Mouse (Mus musculus): ENCODE measurements around the gene Drg1.

Gene Drg1

DNA sequence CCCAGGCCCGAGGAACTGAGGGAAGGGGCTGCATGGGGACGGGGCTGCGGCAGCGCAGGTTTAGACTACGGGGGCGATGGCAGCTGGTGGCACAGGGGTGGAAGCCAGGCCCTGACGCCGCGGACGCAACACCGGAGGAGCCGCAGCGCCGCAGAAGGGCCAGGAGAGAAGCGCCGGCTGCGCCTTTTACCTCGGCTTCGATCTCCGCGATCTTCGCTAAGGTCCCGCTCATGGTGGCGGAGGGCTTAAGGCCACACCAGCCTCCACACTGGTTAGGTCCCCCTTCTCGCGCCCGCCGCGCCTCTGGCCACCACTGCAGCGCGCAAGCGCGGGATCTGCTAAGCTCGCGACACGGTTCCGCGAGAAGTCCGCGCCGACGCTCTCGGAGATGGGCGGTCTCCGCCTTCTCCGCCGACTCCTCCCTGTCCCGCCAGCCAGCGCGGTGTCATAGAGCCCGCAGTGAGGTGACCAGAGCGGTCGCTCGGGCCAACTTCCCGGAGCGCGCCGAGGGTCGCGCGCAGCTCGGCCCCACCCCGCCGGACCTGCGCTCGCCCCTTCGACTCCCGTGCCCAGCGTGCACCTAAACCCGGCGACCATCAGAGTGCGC, at the start of gene Drg1:
Gene Drg1 (minus strand): TSS at position 337 of the 607 bp plus-strand sequence.
- peak; percentile 87 to 88 for DNase-seq (ENCODE audit: low spot score in 2 of 2)

DNA sequence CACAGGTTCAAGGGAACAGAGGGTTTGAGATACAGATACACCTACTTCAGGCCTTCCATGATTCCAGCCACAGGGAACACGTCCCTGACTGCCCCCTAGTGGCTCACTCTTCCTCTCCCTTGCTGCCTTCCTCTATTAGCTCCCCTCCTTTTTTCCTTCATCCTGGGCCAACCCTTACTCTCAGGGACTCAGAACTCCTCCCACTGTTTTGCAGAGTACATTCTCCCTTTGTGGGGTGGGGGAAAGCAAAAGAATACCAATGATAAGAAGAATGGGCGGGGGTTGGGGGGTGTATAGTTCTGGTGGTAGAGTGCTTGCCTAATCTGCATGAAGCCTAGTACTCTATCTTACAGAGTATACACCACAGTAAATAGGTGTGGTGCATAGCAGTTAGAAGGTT, 47.9 kb upstream of the Drg1 start:
- no peak for DNase-seq (ENCODE audit: low spot score in 2 of 2)

DNA sequence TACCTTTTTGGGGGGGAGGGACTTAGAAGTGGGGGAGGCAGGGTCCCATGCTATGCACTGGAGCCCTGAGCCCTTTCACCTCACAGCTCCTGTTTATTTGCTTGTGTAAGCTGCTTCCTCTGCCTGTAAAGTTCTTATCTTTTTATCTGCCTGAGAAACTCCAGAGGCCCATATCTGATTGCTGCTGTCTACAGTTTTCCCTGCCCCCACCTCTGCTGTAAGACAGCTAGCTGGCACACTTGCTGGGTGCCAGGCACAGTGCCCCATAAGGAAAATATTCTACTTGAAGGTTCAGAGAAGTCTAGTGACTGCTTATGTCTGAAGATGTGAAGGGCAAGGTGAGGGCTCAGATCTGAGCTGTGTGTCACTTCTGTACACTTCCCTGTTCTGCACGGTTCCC, 47.1 kb upstream of the Drg1 start:
- no peak for DNase-seq (ENCODE audit: low spot score in 2 of 2)

DNA sequence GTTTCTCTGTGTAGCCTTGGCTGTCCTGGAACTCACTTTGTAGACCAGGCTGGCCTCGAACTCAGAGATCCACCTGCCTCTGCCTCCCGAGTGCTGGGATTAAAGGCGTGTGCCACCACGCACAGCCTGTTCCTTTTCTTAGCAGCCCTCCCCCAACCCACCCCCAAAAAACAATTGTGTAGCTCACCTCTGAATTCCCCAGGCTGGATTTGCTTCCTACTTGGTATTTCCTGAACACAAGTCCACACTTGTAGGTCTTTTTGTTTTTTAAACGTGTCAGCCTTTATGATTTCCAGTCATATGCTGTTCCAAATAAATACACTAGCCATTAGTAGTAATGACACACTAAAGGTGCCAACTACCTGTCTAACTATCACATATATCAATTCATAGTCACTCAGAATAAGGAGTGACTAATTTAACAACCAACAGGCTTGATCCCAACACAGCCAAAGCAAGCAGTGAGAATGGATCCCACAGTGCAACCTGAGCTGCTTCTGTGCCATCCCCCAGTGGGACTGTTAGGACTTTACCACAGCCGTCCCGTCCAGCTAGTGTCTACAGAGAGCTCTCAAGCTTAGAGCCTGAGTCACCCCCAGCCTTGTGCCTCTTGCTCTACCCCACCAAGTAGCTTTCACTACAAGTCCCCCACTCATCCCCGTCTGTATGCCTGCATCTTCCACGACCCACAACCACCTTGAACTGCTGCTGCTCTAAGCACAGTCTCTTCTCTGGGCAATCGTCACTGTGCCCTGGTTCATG, 45.6 kb upstream of the Drg1 start:
- no peak for DNase-seq (ENCODE audit: low spot score in 2 of 2)

DNA sequence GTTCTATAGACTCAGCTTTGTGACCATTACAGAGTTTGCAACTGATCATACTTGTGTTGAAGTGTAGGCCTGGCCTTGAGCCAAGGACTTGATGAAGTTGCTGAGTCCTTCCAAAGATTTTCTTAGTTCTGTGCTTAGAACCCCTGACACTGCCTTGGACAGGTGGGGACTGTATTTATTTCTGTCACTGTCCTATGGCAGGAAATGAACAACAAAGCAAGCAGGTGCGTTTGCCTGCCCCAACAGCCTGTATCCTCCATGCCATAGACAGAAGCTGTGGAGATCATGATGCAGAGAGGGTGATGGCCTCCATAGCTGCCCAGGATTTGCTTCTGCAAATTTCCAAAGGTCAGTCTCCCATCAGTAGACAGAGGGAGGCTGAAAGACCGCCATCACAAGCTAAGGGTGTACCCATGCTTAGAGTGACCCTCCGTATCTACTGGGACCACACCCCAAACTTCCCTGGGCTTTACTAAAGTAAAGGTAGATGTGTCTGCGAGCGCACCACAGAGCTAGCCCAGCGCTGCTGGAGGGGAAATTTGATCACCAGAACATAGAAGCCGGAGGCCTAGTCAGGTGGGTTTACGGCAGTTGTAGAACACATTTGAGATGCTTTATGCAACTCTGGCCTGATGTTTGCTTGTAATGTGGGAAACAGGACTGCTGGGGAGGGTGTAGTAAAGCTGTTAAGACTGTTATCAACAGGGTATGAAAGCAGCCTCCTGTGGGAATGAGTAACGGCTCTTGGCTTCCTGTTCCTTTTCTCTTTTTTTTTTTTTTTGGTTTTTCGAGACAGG, 44.8 kb upstream of the Drg1 start:
- no peak for DNase-seq (ENCODE audit: low spot score in 2 of 2)

DNA sequence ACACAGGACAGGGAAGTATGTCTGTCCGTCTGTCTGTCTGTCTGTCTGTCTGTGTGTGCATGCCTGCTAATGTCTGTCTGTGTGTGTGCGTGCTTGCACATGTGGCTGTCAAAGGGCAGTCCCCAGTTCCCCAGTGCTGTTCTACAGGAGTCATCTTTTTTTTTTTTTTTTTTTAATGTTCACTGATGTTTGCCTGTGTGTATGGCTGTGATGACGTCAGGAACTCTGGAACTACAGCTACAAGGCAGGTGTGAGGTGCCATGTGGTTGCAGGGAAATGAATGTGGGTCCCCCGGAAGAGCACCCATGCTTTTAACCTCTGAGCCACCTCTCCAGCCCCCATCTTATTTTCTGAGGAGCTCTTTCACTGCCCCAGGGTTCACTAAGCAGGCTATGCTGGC, 43.7 kb upstream of the Drg1 start:
- no peak for DNase-seq (ENCODE audit: low spot score in 2 of 2)

DNA sequence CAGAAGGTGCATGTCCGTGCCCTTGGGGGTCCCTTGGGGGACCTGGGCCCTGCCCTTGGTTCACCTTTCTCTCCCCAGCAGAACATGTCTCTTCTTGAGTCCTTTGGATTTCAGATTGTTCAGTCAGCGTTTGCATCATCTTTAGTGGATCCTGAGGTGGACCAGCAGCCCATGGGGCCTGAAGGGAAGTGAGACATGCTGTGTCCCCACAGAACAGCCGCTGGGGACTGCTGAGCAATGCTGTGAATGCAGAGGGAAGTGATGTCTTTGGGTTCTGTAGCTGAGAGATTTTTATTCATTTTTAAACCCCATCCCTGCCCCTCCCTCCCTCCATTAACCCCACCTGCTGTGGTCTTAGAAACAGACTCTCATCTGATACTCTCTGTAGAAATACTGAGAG, 41.7 kb upstream of the Drg1 start:
- DNase-seq (ENCODE audit: low spot score in 2 of 2) = no peak

DNA sequence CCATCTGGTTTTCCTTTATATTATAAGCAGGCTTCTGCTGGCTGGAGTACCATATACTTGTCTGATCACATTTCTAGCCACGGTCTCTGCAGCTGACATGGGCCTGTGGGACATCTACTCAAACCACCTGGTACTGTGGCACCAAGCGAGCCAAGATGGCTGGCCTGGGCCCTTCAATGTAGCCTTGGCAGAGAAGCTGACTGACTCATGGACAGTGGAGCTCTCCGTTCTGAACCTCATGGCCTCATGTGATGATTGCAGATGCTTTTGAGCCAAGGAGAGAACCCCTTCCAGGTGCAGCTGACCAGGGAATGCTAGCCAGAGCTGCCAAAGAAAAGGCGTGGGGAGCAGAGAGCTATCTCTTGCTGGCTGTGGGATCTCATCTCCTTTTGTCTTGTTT, 39.6 kb upstream of the Drg1 start:
- DNase-seq (ENCODE audit: low spot score in 2 of 2) = no peak

DNA sequence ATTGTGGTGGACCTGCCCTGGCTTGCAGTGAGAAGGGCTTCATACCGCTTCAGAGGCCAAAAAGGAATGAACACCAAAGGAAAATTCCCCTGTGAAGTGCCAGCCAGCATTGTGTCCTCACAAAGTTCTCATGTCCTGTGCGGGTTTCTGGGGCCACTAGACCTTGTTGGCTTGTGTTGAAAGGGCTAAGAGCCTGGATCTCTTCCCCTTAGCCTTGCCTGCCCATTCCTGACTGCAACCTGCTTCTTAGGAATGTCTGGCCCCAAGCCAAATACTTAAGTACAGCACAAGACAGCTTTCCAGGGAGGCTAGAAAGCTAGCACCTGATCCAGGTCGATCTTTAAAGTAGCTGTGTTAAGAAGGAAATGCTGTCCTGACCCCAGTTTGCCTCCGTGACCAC, 36.6 kb upstream of the Drg1 start:
- DNase-seq (ENCODE audit: low spot score in 2 of 2) = no peak

DNA sequence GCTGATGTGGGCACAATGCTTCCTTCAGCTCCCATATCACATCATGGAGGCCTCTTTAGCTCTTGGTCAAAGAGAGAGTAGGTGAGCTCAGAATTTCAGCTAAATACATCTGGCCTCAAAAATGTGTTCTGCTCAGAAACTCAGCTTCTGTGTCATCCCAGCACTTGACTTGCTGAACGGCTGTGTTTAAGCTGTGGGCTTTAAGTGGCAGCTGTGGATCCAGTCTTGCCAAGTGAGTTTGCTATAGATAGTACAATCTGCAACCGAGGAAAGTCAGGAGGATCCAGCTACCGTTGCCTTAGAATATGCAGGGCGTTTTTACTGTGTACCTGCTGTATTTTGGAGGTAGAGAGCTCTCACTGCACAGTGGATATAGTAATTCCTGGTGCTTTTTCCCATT, 36.2 kb upstream of the Drg1 start:
- no peak for DNase-seq (ENCODE audit: low spot score in 2 of 2)

DNA sequence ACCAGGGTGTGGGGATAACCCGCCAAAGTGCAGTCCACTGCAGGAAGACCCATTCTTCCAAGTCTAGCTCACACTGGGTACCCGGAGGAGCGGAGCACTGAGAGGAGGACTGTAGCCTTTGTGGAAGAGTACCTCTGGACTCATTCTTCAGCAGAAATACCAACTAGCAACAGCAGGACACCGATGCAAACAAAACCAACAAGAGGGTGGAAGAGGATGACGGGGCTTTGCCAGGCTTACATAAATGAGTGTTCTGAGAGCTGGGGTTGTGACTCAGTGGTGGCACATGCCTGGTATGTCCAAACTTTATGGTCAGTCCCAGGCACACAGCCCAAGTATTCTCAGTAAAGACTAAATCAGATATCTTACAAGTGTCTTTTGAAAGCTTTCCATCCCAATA, 34.9 kb upstream of the Drg1 start:
- no peak for DNase-seq (ENCODE audit: low spot score in 2 of 2)

DNA sequence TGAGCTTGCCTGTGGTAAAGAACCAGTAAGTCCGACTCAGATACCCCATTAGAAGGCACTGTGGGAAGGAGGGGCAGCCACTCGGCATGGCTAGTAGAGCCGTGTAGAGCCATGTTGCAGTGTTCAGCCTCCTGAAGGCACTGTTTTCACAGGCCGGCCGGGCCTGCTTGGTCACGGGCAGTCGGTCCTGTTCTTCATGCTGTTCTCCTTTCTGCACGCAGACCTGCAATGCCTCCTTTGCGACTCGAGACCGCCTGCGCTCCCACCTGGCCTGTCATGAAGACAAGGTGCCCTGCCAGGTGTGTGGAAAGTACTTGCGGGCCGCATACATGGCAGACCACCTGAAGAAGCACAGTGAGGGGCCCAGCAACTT, 32.6 kb upstream of the Drg1 start:
- no peak for DNase-seq (ENCODE audit: low spot score in 2 of 2)

DNA sequence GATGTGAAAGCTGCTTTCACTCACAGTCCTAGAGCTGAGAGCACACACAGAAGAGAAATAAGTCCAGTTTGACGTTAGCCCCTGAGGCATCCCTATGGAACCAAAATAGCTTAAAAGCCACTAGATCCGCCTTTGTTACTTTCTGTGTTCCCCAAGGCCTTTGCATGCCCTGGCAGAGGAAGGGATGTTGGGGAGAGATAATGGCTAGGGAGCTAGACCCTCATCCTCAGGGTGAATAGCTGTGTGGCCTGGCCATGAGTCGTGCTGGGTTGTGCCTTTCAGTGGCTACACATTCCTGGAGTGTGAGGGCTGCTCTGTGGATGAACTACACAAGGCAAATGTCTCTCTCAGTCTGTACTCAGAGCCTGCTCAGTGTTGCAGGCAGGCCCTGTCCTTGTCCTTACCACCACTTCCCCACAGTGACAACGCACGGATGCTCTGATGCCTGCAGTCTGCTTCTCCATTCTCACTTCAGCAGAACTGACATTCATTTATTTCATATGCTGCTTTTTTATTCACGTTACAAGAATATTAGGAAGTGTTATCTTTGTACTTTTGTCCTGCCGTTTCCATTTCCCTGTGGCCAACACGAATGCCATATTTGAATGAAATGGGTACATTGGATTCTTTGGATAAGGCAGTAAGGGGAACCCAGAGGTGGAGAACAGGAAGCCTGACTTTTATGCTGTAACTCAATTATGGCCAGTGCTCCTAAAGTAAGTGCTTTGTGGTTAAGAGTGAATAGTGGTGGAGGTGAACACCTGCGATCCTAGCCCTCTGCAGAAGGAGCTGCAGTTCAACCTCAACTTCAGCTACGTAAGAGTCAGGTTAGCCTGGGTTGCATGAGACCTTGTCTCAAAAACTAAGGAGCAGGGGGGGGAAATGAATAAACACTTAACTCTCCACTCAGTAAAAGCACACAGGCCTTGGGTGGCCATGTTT, 31.9 kb upstream of the Drg1 start:
- no peak for DNase-seq (ENCODE audit: low spot score in 2 of 2)

DNA sequence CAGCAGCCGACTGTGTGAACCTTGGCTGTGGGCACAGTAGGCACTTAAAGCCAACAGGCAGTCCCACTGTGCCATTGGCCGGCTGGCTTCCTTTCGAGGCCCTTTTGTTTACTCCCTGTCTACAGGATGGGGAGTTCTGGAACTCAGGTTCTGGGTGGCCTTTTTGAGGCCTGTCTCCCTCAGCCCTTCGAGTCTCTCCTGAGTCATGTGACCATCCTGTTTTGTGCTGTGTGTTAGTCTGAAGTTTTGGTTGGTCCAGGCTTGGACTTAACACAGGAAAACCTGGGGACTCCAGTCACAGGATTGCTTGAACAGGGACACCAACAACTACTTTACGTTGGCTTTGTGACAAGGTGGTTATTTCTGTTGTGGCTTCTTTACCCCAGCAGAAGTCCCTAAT, 29.8 kb upstream of the Drg1 start:
- no peak for DNase-seq (ENCODE audit: low spot score in 2 of 2)

DNA sequence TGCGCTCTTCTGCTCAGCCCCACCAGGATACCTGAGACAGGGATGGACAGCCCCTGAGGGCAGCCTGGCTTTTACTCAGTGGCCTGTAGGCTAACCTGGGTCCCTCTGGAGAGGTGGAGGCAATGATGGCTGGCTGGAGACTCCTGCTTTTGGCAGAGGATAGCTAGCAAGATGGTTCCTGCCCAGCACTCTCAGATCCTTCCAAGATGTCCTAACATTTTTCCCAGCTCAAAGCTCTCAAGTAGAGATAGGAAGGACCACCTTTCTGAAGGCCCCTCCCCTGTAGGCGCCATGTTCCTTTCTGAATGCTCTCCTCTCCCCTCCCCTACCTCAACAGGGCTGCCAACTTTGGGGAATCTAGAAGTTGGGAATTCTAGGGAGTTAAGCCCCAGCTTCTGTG, 28.4 kb upstream of the Drg1 start:
- no peak for DNase-seq (ENCODE audit: low spot score in 2 of 2)

DNA sequence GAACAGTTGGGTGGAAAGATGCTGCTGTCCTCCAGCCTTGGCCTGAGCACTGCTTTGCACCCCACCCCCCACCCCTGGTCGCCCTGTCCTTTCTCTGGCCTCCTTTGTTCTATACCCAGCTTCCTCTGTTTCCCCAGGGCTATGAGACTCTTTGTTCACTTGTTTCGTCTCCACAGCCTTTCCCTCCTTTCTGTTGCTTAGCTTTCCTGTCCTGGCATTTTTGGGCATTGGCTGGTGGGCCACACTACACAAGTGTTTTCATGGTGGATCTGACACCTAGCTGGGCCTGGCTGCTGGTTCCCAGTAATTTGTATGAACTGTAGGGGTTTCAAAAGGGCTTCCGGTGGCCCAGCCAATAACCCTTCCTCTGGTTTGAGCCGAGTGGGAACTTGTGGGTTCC, 27.1 kb upstream of the Drg1 start:
- DNase-seq (ENCODE audit: low spot score in 2 of 2) = no peak

DNA sequence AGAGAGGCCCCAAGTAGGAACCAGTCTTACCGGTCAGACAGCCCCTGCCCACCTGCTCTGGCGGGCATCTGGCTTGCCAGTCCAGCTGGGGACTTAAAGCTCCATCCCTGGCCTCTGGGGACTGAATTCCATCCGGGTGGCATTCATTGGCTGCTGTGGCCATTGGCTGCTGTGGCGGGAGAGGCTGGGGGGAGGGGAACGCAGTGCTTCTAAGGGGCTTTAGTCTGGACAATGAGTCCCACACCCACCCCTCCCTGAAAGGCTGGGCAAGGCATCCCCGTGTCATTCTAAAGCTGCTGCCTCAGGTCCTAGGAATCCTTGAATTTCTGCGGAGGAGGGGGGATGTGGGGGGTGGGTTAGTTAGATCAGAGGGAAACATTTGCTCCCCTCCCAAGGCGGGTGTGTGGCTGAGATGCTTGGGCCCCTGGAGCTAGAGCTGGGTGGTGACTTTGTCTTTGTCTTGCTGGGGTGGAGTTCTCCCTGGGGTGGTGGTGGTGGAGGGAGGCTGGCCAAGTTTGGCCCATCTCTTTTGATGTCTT, 26.6 kb upstream of the Drg1 start:
- no peak for DNase-seq (ENCODE audit: low spot score in 2 of 2)

DNA sequence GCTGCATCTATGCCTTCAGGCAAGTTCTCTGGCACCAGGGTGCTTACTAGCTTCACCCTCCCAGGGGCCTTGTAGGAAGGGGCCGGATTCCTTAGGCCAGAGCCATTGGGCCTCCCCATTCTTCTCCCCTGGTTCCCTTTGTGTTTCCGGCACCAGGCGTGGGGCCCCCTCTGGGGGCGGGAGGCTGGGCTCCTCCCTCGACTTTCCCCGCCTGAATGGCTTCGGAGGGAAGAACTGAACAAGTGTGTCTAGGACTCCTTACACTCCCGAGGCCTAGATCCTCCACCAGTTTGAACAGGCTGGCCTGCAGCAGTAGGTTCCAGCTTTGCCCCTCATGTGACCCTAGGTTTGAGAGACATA, 25.8 kb upstream of the Drg1 start:
- no peak for DNase-seq (ENCODE audit: low spot score in 2 of 2)

DNA sequence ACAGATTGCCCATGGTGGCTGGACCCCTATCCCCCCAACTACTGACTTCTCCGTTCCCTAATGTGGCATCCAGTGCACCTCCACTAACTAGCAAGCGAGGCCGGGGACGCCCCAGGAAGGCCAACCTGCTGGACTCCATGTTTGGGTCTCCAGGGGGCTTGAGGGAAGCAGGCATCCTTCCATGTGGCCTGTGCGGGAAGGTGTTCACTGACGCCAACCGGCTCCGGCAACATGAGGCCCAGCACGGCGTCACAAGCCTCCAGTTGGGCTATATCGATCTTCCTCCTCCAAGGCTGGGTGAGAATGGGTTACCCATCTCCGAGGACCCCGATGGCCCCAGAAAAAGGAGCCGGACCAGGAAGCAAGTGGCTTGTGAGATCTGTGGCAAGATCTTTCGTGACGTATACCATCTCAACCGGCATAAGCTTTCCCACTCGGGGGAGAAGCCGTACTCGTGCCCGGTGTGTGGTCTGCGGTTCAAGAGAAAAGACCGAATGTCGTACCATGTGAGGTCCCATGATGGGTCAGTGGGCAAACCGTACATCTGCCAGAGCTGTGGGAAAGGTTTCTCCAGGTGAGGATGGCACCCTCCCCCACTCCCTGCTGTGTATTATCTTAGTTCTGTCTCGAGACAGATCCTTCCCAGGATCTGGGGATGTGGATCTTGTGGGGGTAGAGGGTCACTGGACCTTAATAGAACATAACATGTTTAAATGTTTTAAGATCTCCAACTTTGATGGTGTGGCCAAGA, 25.3 kb upstream of the Drg1 start:
- no peak for DNase-seq (ENCODE audit: low spot score in 2 of 2)

DNA sequence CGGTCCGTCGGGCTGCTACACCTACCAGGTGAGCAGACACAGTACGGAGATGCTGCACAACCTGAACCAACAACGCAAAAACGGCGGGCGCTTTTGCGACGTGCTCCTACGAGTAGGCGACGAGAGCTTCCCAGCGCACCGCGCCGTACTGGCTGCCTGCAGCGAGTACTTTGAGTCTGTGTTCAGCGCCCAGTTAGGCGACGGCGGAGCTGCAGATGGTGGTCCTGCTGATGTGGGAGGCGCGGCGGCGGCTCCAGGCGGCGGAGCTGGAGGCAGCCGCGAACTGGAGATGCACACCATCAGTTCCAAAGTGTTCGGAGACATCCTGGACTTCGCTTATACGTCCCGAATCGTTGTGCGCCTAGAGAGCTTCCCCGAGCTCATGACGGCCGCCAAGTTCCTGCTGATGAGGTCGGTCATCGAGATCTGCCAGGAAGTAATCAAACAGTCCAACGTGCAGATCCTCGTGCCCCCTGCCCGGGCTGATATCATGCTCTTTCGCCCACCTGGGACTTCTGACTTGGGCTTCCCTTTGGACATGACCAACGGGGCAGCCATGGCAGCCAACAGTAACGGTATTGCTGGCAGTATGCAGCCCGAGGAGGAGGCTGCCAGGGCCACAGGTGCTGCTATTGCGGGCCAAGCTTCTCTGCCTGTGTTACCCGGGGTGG, 24.6 kb upstream of the Drg1 start:
- peak; percentile 53 to 64 for DNase-seq (ENCODE audit: low spot score in 2 of 2)

Data from frontal cortex, postnatal 14 days (tissue).